Mouse (Mus musculus): ENCODE data around the gene Hadhb. TPM values are rescaled to one million over a fixed set of nuclear protein-coding genes. Genes with fewer than 3 reads are reported as not detected.
A peak's percentile ranks its signal among the peaks of the same experiment; 100 is the strongest.

The Hadhb gene
- total RNA-seq, 2 experiments from 2014 or later: 258 to 390 TPM

- no peak for DNase-seq
- intact Hi-C loops (cut with DNase I; ENCODE audit: low total_unique reads): no loop called here
These were observed 60.9 kb downstream of the Hadhb start for GRCm38 (mm10) chr5:30215970-30216369.

- DNase-seq: no peak
- intact Hi-C loops (cut with DNase I; ENCODE audit: low total_unique reads): no loop called here
These were observed 64.7 kb downstream of the Hadhb start for GRCm38 (mm10) chr5:30219715-30220114.

- intact Hi-C loops (cut with DNase I; ENCODE audit: low total_unique reads): no loop called here
- no peak for DNase-seq
These were observed 65.6 kb downstream of the Hadhb start for GRCm38 (mm10) chr5:30220666-30221065.

- intact Hi-C loops (cut with DNase I; ENCODE audit: low total_unique reads): no loop called here
- DNase-seq: no peak
These were observed 67.6 kb downstream of the Hadhb start for GRCm38 (mm10) chr5:30222681-30223080.

GRCm38 (mm10) chr5:30230901-30231300 is 75.9 kb downstream of the Hadhb start:
- DNase-seq: peak; percentile 12
- intact Hi-C loops (cut with DNase I; ENCODE audit: low total_unique reads): no loop called here

- intact Hi-C loops (cut with DNase I; ENCODE audit: low total_unique reads): no loop called here
These were observed 76.8 kb downstream of the Hadhb start for GRCm38 (mm10) chr5:30231891-30232270.

GRCm38 (mm10) chr5:30232271-30232971 is 77.4 kb downstream of the Hadhb start, which contains the start of gene Selenoi:
Selenoi (plus strand) TSS chr5:30232581.
- DNase-seq: peak; percentile 99
- intact Hi-C loops (cut with DNase I; ENCODE audit: low total_unique reads): no loop called here

More at GRCm38 (mm10) chr5:30231891-30232270, 76.8 kb downstream of the Hadhb start:
- no peak for DNase-seq

GRCm38 (mm10) chr5:30233042-30233441 is 78.0 kb downstream of the Hadhb start:
- no peak for DNase-seq
- intact Hi-C loops (cut with DNase I; ENCODE audit: low total_unique reads): no loop called here

GRCm38 (mm10) chr5:30233979-30234378 is 78.9 kb downstream of the Hadhb start:
- intact Hi-C loops (cut with DNase I; ENCODE audit: low total_unique reads): no loop called here
- no peak for DNase-seq

Small RNA genes lying within 50 kb of the gene (microRNA-seq; reads per million reads assigned to microRNA genes)
- gene Mir1960: 0.96 to 1.0 reads per million in 2 experiments

Other genes with a start within 250 kb of the Hadhb start
- not detected for gene Il6, start 142.1 kb upstream of the Hadhb start, total RNA-seq (2021)
- 1 to 10 TPM; 6.9 to 7.7 TPM for gene Tyms, start 81.6 kb upstream of the Hadhb start, total RNA-seq (2021)
- gene Garem2, start 50.1 kb upstream of the Hadhb start, total RNA-seq (2021): under 1 TPM; 0.04 TPM
- not detected for gene 3110082J24Rik, start 49.2 kb upstream of the Hadhb start, total RNA-seq (2021)
- 100 to 1,000 TPM; 271 to 383 TPM for gene Hadha, start 86 bp upstream of the Hadhb start, total RNA-seq (2021)
- not detected for gene Adgrf3, start 50.5 kb downstream of the Hadhb start, total RNA-seq (2021)
- gene Selenoi, start 77.3 kb downstream of the Hadhb start, total RNA-seq (2021): 10 to 100 TPM in 1 of 2 experiments, 1 to 10 TPM in 1; 9.0 to 11.2 TPM
- under 1 TPM in 1 of 2 experiments, not detected in 1; 0.29 TPM for gene Drc1, start 126.1 kb downstream of the Hadhb start, total RNA-seq (2021)

All from gastrocnemius, postnatal 14 days (tissue).